Mouse (Mus musculus): ENCODE data around the gene Ggnbp2. TPM values are rescaled to one million over a fixed set of nuclear protein-coding genes. Genes with fewer than 3 reads are reported as not detected.

Gene Ggnbp2
- polyA plus RNA-seq, 2 experiments: 67.3 to 105 TPM

DNA sequence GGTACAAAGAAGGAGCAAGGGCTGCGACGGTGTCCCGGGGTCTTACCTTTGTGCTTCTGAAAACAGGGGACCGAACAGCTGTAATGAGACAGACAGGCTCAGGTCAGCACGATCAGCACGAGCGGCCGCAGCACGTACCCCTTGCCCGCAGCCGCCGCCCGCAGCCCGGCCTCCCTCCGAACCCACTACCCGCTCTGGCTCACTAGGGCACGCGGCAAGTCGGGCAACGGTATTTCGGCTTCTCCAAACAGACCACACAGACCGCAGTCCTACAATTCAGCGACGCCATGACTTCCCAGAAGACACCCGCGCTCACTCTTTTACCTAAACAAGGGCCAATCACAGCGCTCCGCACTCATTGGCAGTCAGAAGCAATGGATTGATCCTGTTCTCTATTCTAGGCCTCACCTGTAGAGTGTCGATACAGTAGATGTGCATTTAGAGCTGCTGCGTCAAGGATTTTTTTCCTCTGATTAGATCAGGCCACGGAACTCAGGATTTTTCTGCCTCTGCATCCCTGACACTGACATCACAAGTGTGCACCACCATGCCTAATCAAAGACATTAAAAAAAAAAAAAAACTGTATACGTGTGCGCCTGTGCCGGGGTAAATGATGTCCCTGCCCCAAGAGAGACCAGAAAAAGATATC lies 45.6 kb upstream of the Ggnbp2 start, which contains the start of gene Znhit3:
Znhit3 (minus strand) TSS at position 314 of the 650 bp plus-strand sequence.
- Histone ChIP-seq H3K27me3 (ENCODE audit: control insufficient read depth, insufficient read depth, low read length) (no peaks in the 10 kb centered on the region), H3K27ac (replicated peaks; ENCODE audit: low read depth, low read length) (0 out of 2 replicates have a peak within 1 kb of the TSS, but pooled peaks have one; percentile 44), H3K36me3 (ENCODE audit: control insufficient read depth, insufficient read depth, low read length) (peaks cover 26% of the 10 kb centered on the region), H3K4me3 (replicated peaks; ENCODE audit: low read length) (peak within 1 kb of the TSS; percentile 90), H3K4me1 (ENCODE audit: control insufficient read depth, insufficient read depth, low read length) (peaks cover 3% of the 10 kb centered on the region; the same call in 1 of the 2 replicates), H3K4me2 (replicated peaks; ENCODE audit: low read depth, low read length, severe bottlenecking) (peak within 1 kb of the TSS; percentile 55), H3K9ac (ENCODE audit: low read depth, low read length, severe bottlenecking) (peak within 1 kb of the TSS; percentile 76), H3K9me3 (ENCODE audit: control insufficient read depth, low read length) (no peaks in the 10 kb centered on the region)
- ATAC-seq (ENCODE audit: low FRiP score, low read depth) (peak; percentile 91), DNase-seq (ENCODE audit: low spot score) (peak; percentile 94)
- 3% methylated on average over 31 of the region's 34 CpGs for WGBS
- no peak for TF ChIP-seq POLR2A (IDR thresholded peaks at IDR 0.05; ENCODE audit: borderline replicate concordance, extremely low read depth, insufficient read depth, insufficient read length)

DNA sequence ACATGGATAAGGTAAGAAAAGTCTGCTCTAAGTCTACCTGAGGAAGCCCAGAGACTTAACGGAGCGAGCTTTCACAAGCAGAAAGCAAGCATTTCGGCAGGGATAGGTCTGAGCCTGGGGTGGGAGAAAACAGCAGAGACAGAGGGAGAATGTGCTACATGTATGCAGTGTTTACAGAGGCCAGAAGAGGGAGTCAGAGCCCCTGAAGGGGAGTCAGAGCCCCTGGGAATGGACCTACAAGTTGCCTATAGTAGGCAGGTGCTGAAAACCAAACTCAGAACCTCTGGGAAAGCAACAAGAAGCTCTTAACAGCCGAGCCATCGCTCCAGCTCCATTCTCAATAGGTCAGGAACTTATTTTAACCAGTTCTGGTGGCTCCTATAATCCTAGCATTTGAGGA lies 44.1 kb upstream of the Ggnbp2 start:
- Histone ChIP-seq H3K9me3 (ENCODE audit: control insufficient read depth, low read length) (no peaks in the 10 kb centered on the region), H3K4me2 (replicated peaks; ENCODE audit: low read depth, low read length, severe bottlenecking) (no peak overlapping the region), H3K4me1 (ENCODE audit: control insufficient read depth, insufficient read depth, low read length) (peaks cover 3% of the 10 kb centered on the region; the same call in 1 of the 2 replicates), H3K36me3 (ENCODE audit: control insufficient read depth, insufficient read depth, low read length) (peaks cover 40% of the 10 kb centered on the region), H3K27ac (replicated peaks; ENCODE audit: low read depth, low read length) (no peak overlapping the region), H3K9ac (ENCODE audit: low read depth, low read length, severe bottlenecking) (no peak overlapping the region), H3K27me3 (ENCODE audit: control insufficient read depth, insufficient read depth, low read length) (no peaks in the 10 kb centered on the region), H3K4me3 (replicated peaks; ENCODE audit: low read length) (no peak overlapping the region)
- DNase-seq (ENCODE audit: low spot score): no peak
- 77% methylated on average over 5 of the region's 5 CpGs for WGBS
- ATAC-seq (ENCODE audit: low FRiP score, low read depth): no peak
- TF ChIP-seq POLR2A (IDR thresholded peaks at IDR 0.05; ENCODE audit: borderline replicate concordance, extremely low read depth, insufficient read depth, insufficient read length): no peak

DNA sequence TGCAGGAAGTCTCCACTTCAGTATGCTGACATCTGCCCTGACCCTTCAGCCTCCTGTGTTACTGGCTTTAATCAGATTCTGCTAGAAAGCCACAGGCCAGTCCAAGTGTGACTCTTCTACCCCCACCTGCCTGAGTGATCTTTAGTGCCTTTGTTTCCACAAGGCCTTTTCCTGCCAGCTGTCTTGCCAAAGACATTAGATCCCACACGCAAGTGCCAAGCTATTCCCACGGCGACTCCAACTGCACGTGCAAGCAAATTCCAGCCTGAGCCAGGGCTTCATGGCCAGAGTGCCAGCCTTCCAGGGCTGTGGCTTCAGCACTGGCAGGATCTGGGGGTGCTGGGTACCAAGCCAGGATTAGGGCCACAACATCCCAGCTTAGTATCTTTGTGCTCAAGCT lies 39.8 kb upstream of the Ggnbp2 start:
- no peaks in the 10 kb centered on the region for H3K27me3 ChIP-seq (ENCODE audit: control insufficient read depth, insufficient read depth, low read length)
- H3K9ac ChIP-seq (ENCODE audit: low read depth, low read length, severe bottlenecking): no peak overlapping the region
- no peak for DNase-seq (ENCODE audit: low spot score)
- H3K9me3 ChIP-seq (ENCODE audit: control insufficient read depth, low read length): no peaks in the 10 kb centered on the region
- H3K36me3 ChIP-seq (ENCODE audit: control insufficient read depth, insufficient read depth, low read length): peaks cover 81% of the 10 kb centered on the region
- no peak for TF ChIP-seq POLR2A (IDR thresholded peaks at IDR 0.05; ENCODE audit: borderline replicate concordance, extremely low read depth, insufficient read depth, insufficient read length)
- no peak overlapping the region for H3K27ac ChIP-seq (replicated peaks; ENCODE audit: low read depth, low read length)
- H3K4me2 ChIP-seq (replicated peaks; ENCODE audit: low read depth, low read length, severe bottlenecking): no peak overlapping the region
- 81% methylated on average over 4 of the region's 4 CpGs for WGBS
- no peak for ATAC-seq (ENCODE audit: low FRiP score, low read depth)
- no peaks in the 10 kb centered on the region for H3K4me1 ChIP-seq (ENCODE audit: control insufficient read depth, insufficient read depth, low read length)
- H3K4me3 ChIP-seq (replicated peaks; ENCODE audit: low read length): no peak overlapping the region

DNA sequence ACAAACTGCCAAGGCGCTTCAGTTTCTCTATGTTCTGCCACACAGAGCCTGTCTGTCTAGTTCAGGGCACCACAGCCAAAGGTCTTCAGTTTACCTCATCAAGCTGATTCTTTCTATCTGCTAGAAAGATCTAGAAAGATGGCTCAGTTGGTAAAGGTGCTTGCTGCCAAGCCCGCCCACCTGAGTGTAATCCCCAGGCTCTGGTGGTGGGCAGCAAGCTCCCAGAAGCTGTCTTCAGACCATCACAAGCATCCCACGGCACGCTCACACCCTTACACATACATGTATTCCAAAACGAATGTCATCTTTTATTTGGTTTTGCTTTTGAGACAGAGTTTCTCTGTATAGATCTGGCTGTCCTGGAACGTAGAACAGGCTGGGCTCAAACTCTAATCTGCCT lies 37.9 kb upstream of the Ggnbp2 start:
- no peak overlapping the region for H3K4me3 ChIP-seq (replicated peaks; ENCODE audit: low read length)
- H3K27ac ChIP-seq (replicated peaks; ENCODE audit: low read depth, low read length): no peak overlapping the region
- peaks cover 92% of the 10 kb centered on the region for H3K36me3 ChIP-seq (ENCODE audit: control insufficient read depth, insufficient read depth, low read length)
- no peak overlapping the region for H3K4me2 ChIP-seq (replicated peaks; ENCODE audit: low read depth, low read length, severe bottlenecking)
- no peaks in the 10 kb centered on the region for H3K9me3 ChIP-seq (ENCODE audit: control insufficient read depth, low read length)
- no peak overlapping the region for H3K9ac ChIP-seq (ENCODE audit: low read depth, low read length, severe bottlenecking)
- no peak for TF ChIP-seq POLR2A (IDR thresholded peaks at IDR 0.05; ENCODE audit: borderline replicate concordance, extremely low read depth, insufficient read depth, insufficient read length)
- ATAC-seq (ENCODE audit: low FRiP score, low read depth): no peak
- no peaks in the 10 kb centered on the region for H3K27me3 ChIP-seq (ENCODE audit: control insufficient read depth, insufficient read depth, low read length)
- no peak for DNase-seq (ENCODE audit: low spot score)
- 91% methylated on average over 6 of the region's 6 CpGs for WGBS
- no peaks in the 10 kb centered on the region for H3K4me1 ChIP-seq (ENCODE audit: control insufficient read depth, insufficient read depth, low read length)

DNA sequence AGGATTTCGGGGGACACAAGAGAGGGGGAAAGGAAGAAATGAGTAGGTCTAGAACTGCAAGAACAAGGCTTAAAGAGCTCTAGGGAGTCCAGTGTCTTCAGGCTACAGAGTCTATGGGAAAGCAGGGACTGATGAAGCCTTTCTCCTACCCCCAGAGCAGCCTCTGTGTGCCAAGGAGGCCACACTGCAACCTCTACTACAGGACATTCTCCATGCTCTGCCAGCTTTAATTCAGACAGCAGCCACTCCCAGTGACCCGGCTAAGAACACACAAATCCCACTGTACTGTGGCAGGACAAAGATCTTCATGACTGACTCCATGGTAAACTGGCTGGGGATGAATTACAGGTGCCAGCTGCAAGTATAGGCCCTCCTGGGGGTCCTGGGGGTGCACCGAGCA lies 36.5 kb upstream of the Ggnbp2 start:
- no peak for TF ChIP-seq POLR2A (IDR thresholded peaks at IDR 0.05; ENCODE audit: borderline replicate concordance, extremely low read depth, insufficient read depth, insufficient read length)
- DNase-seq (ENCODE audit: low spot score) (no peak), ATAC-seq (ENCODE audit: low FRiP score, low read depth) (no peak)
- H3K27me3 ChIP-seq (ENCODE audit: control insufficient read depth, insufficient read depth, low read length): no peaks in the 10 kb centered on the region
- no peak overlapping the region for H3K27ac ChIP-seq (replicated peaks; ENCODE audit: low read depth, low read length)
- no peak overlapping the region for H3K4me3 ChIP-seq (replicated peaks; ENCODE audit: low read length)
- peaks cover 94% of the 10 kb centered on the region for H3K36me3 ChIP-seq (ENCODE audit: control insufficient read depth, insufficient read depth, low read length)
- no peak overlapping the region for H3K9ac ChIP-seq (ENCODE audit: low read depth, low read length, severe bottlenecking)
- no peak overlapping the region for H3K4me2 ChIP-seq (replicated peaks; ENCODE audit: low read depth, low read length, severe bottlenecking)
- no peaks in the 10 kb centered on the region for H3K4me1 ChIP-seq (ENCODE audit: control insufficient read depth, insufficient read depth, low read length)
- H3K9me3 ChIP-seq (ENCODE audit: control insufficient read depth, low read length): no peaks in the 10 kb centered on the region
- 68% methylated on average over 3 of the region's 3 CpGs for WGBS
